Mouse (Mus musculus) MEL (cell line): ENCODE results near the gene Mtg2.

Source experiments
- CHD2 ChIP-seq: IDR thresholded peaks from 2 replicates; pipeline ENCODE4 v1.6.1; 2011; ENCODE audit warnings: low read length, improper control_type of control experiment
- CTCF ChIP-seq, 3 experiments: IDR thresholded peaks in 2 of 3; conservative IDR thresholded peaks in 1 of 3; 2 replicates each; pipeline ENCODE4 v1.5.1; 2011 to 2012; ENCODE audit warnings: low read length in 3 of 3, low read depth in 2 of 3, mild to moderate bottlenecking in 2 of 3, improper control_type of control experiment in 1 of 3, inconsistent platforms in 1 of 3, mixed read lengths in 1 of 3, moderate library complexity in 1 of 3; ENCODE audit not compliant: control insufficient read depth in 1 of 3, insufficient read depth in 1 of 3, poor library complexity in 1 of 3, severe bottlenecking in 1 of 3
- ELF1 ChIP-seq: IDR thresholded peaks from 2 replicates; pipeline ENCODE4 v1.6.1; 2014; ENCODE audit warnings: low read depth, mild to moderate bottlenecking, inconsistent platforms, low read length, improper control_type of control experiment, moderate library complexity
- EP300 ChIP-seq, 2 experiments: IDR thresholded peaks; 2 replicates each; pipeline ENCODE4 v1.6.1; 2011; ENCODE audit warnings: improper control_type of control experiment in 2 of 2, low read length in 2 of 2, low read depth in 1 of 2, mild to moderate bottlenecking in 1 of 2
- ETS1 ChIP-seq: IDR thresholded peaks from 2 replicates; pipeline ENCODE4 v1.6.1; 2012; ENCODE audit warnings: low read depth, mild to moderate bottlenecking, inconsistent platforms, low read length, improper control_type of control experiment, moderate library complexity
- GATA1 ChIP-seq: IDR thresholded peaks from 2 replicates; pipeline ENCODE4 v1.6.1; 2011; ENCODE audit warnings: low read depth, low read length, improper control_type of control experiment
- MAZ ChIP-seq: IDR thresholded peaks from 2 replicates; pipeline ENCODE4 v1.6.1; 2012; ENCODE audit warnings: low read depth, mild to moderate bottlenecking, inconsistent platforms, low read length, improper control_type of control experiment
- POLR2A ChIP-seq, 2 experiments: IDR thresholded peaks; 2 replicates each; pipeline ENCODE4 v1.6.1; 2011 to 2012; ENCODE audit warnings: low read length in 2 of 2, mild to moderate bottlenecking in 2 of 2, control low read depth in 1 of 2, improper control_type of control experiment in 1 of 2, low read depth in 1 of 2, moderate library complexity in 1 of 2; ENCODE audit not compliant: control insufficient read depth in 1 of 2, insufficient read depth in 1 of 2, poor library complexity in 1 of 2
- RAD21 ChIP-seq: IDR thresholded peaks from 2 replicates; pipeline ENCODE4 v1.6.1; 2011; ENCODE audit warnings: mild to moderate bottlenecking, low read depth, low read length, improper control_type of control experiment
- TAL1 ChIP-seq: IDR thresholded peaks from 2 replicates; pipeline ENCODE4 v1.6.1; 2012; ENCODE audit warnings: mild to moderate bottlenecking, inconsistent platforms, low read length, moderate library complexity, mixed read lengths
- TCF12 ChIP-seq: IDR thresholded peaks from 2 replicates; pipeline ENCODE4 v1.6.1; 2014; ENCODE audit warnings: low read depth, mild to moderate bottlenecking, inconsistent platforms, low read length, improper control_type of control experiment, moderate library complexity
- ZNF384 ChIP-seq: IDR thresholded peaks from 2 replicates; pipeline ENCODE4 v1.6.1; 2012; ENCODE audit warnings: low read depth, mild to moderate bottlenecking, inconsistent platforms, low read length, improper control_type of control experiment

DNA sequence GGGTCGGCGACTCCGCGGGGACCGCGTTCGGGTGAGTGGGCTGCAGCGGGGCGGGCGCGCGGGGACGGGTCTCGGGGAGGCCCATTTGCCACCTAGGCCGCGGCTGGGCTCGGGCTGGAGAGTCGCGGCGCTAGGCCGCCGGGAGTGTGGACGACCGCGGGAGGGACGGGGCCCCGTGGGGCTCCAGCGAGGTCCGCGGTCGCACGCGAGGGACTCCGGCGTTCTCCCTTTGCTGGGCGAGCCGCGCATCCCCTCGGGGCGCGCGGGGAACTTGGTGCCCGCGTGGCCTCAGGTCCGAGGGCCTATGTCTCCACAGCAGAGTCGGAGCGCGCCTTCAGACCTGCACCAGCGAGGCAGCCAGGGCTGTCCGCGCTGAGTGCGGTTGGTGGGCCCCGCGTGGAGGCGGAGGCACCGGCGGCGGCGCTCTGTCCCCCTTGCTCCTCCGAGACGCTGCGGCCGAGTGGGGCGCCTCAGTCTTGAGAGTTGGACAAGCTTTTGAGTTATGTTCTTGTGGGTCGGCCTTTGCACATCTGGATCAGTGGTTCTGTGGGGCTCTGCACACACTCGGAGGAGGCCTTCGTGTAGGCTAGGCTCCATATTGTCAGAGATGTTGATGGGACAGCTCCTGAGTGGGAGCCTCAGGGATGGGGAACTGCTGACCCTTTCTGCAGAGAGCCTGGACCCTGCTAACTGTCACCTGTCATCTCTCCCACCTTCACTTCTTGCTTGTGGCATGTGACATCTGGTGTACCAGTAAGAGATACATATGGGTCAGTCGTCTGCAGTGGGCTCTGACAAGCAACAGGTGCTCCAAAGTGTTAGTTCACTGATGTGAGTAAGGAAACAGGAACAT lies 49.3 kb downstream of the Mtg2 start:
- TF ChIP-seq CTCF (IDR thresholded peaks at IDR 0.05 in 2 of 3, conservative IDR thresholded peaks at IDR 0.05 in 1 of 3; ENCODE audit: control insufficient read depth in 1 of 3, insufficient read depth in 1 of 3, low read depth in 2 of 3, low read length in 3 of 3, poor library complexity in 1 of 3, severe bottlenecking in 1 of 3) = no peak
- peak in 1 of 2 experiments; percentile 61; a peak in 2 of 4 replicates for TF ChIP-seq POLR2A (IDR thresholded peaks at IDR 0.05; ENCODE audit: control insufficient read depth in 1 of 2, insufficient read depth in 1 of 2, low read depth in 1 of 2, low read length in 2 of 2, poor library complexity in 1 of 2)
- no peak for TF ChIP-seq GATA1
- no peak; the same call in 1 of the 2 replicates for TF ChIP-seq MAZ
- TF ChIP-seq ELF1 = no peak
- TF ChIP-seq ZNF384 = no peak
- no peak for TF ChIP-seq RAD21
- no peak for TF ChIP-seq EP300 (IDR thresholded peaks at IDR 0.05; ENCODE audit: low read depth in 1 of 2, low read length in 2 of 2)
- TF ChIP-seq TCF12 = no peak
- no peak for TF ChIP-seq ETS1
- no peak for TF ChIP-seq CHD2
- TF ChIP-seq TAL1 = no peak
